9 mouse cellular contexts compared by ENCODE assay signal in the genomic region with DNA sequence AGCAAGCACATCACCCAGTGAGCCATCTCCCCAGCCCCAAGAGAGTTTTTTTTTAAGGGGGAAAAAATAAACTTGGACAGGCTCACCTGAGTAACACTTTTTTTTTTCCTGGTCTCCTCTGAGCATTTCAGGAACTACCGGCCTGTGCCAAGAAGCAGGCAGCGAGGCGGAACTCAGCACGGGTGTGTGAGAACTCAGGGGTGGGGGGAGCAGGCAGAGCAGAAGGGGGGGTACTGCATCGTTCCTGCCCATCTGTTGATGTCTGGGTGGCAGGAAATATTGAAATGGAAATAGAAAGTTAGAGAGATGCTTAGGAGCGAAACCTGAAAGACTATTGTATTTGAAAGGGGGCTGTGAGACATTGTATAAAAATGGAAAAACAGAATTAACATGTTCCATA.
DNase-seq lines count a peak whose midpoint lies in the region; ATAC-seq and TF ChIP-seq lines count a peak whose summit lies in the region.
"Had no signal": no experiment of that assay in that cellular context is flagged by ENCODE, and none has a peak within 500 bp of the region (broad histone marks: within the 10 kb centered on the region; RNA-seq: fewer than 3 reads in every experiment).

No protein-coding gene starts in this region.

- TF ChIP-seq CTCF in brain, embryonic 14.5 days (IDR thresholded peaks at IDR 0.05; ENCODE audit: borderline replicate concordance, extremely low read depth, insufficient read depth, insufficient read length) = no peak

- no peaks in the 10 kb centered on the region for H3K36me3 ChIP-seq in embryonic facial prominence, embryonic 13.5 days
- H3K36me3 ChIP-seq in embryonic facial prominence, embryonic 10.5 days (replicated peaks) = peaks cover 10% of the 10 kb centered on the region; the same call in 1 of the 2 replicates
- H3K36me3 ChIP-seq: heart, embryonic 15.5 days had no signal

- no peak for ATAC-seq in embryonic facial prominence, embryonic 13.5 days (ENCODE audit: insufficient number of reproducible peaks, insufficient read depth, low FRiP score, low TSS enrichment, low read depth)
- peak; percentile 24; the same call in 1 of the 2 replicates for ATAC-seq in neutrophil, adult 5-6 weeks (ENCODE audit: extremely low read depth, insufficient number of reproducible peaks, low FRiP score, poor library complexity, severe bottlenecking)

- H3K4me2 ChIP-seq in embryonic facial prominence, embryonic 13.5 days = no peak overlapping the region
- H3K4me2 ChIP-seq: heart, embryonic 15.5 days had no signal

- no peaks in the 10 kb centered on the region for H3K27me3 ChIP-seq in embryonic facial prominence, embryonic 13.5 days
- H3K27me3 ChIP-seq in embryonic facial prominence, embryonic 10.5 days (replicated peaks; ENCODE audit: low read depth, poor library complexity, severe bottlenecking) = no peaks in the 10 kb centered on the region
- H3K27me3 ChIP-seq: heart, embryonic 15.5 days had no signal

- 46% methylated on average over 6 of the region's 6 CpGs for WGBS in embryonic facial prominence, embryonic 13.5 days
- 69% methylated on average over 6 of the region's 6 CpGs for WGBS in embryonic facial prominence, embryonic 10.5 days

- no peak overlapping the region for H3K4me3 ChIP-seq in embryonic facial prominence, embryonic 13.5 days
- no peak overlapping the region for H3K4me3 ChIP-seq in embryonic facial prominence, embryonic 10.5 days
- H3K4me3 ChIP-seq: heart, embryonic 15.5 days had no signal

- no peaks in the 10 kb centered on the region for H3K9me3 ChIP-seq in embryonic facial prominence, embryonic 13.5 days
- no peaks in the 10 kb centered on the region for H3K9me3 ChIP-seq in embryonic facial prominence, embryonic 10.5 days
- H3K9me3 ChIP-seq: heart, embryonic 15.5 days had no signal

- TF ChIP-seq POLR2A in brain, embryonic 14.5 days (IDR thresholded peaks at IDR 0.05; ENCODE audit: borderline replicate concordance, extremely low read depth, insufficient read depth, insufficient read length, poor library complexity, severe bottlenecking) = no peak

- peak overlapping the region; percentile 17; the same call in 1 of the 2 replicates for H3K27ac ChIP-seq in embryonic facial prominence, embryonic 13.5 days
- no peak overlapping the region; the same call in 1 of the 2 replicates for H3K27ac ChIP-seq in embryonic facial prominence, embryonic 10.5 days (replicated peaks)
- H3K27ac ChIP-seq: heart, embryonic 15.5 days had no signal

- no peak overlapping the region for H3K9ac ChIP-seq in embryonic facial prominence, embryonic 13.5 days
- H3K9ac ChIP-seq: heart, embryonic 15.5 days had no signal

- H3K4me1 ChIP-seq in embryonic facial prominence, embryonic 13.5 days = peaks cover 30% of the 10 kb centered on the region
- H3K4me1 ChIP-seq in embryonic facial prominence, embryonic 10.5 days = peaks cover 46% of the 10 kb centered on the region

- no peak for DNase-seq in embryonic facial prominence, embryonic 10.5 days (ENCODE audit: low spot score)
- DNase-seq in layer of hippocampus, adult 9-11 months = peak; percentile 41
- DNase-seq in layer of hippocampus, adult 9-10 months (ENCODE audit: low spot score) = no peak
- peak; percentile 73 for DNase-seq in brain, embryonic 14.5 days (ENCODE audit: low read depth)
- DNase-seq in lung, postnatal 36 days = no peak
- no peak for DNase-seq in Muller cell, postnatal 12 days (ENCODE audit: inconsistent ontology term)

Comparison
In these comparisons a context has a peak if more than half of its experiments do, and no peak if none do; other contexts are left out.
1. DNase-seq: peak in layer of hippocampus, adult 9-11 months (single experiment) and brain, embryonic 14.5 days (single experiment); none in embryonic facial prominence, embryonic 10.5 days (single experiment), layer of hippocampus, adult 9-10 months (single experiment), lung, postnatal 36 days (single experiment) and Muller cell, postnatal 12 days (single experiment).